Mouse (Mus musculus) erythroblast, embryonic 14.5 days (primary cell): Measurements from ENCODE around the gene Dph1.

Experiments
- GATA1 ChIP-seq: IDR thresholded peaks from 2 replicates; pipeline ENCODE4 v1.6.1; 2012; ENCODE audit warnings: low read length, inconsistent platforms, mixed read lengths
- TAL1 ChIP-seq: IDR thresholded peaks from 3 replicates; pipeline ENCODE4 v1.6.1; 2012; ENCODE audit warnings: low read length, inconsistent platforms, mixed read lengths

GRCm38 (mm10) chr11:75154053-75154585 lies 36.9 kb downstream of the Dph1 start:
- TF ChIP-seq GATA1 (no peak), TAL1 (no peak)
